Mouse (Mus musculus): ENCODE data around the gene Olfr69.
"Not testable (repeated sequence)": the region's sequence is repeated elsewhere in the genome, so short reads cannot be mapped to it uniquely, and the experiment has no call there.

Olfr69 gene

GRCm38 (mm10) chr7:103716398-103716797 lies 55.0 kb downstream of the Olfr69 start:
- not testable (repeated sequence) for DNase-seq (ENCODE audit: extremely low read depth, insufficient read length, low spot score)
